Mouse (Mus musculus): ENCODE measurements around the gene Tomt.

Gene Tomt

DNA sequence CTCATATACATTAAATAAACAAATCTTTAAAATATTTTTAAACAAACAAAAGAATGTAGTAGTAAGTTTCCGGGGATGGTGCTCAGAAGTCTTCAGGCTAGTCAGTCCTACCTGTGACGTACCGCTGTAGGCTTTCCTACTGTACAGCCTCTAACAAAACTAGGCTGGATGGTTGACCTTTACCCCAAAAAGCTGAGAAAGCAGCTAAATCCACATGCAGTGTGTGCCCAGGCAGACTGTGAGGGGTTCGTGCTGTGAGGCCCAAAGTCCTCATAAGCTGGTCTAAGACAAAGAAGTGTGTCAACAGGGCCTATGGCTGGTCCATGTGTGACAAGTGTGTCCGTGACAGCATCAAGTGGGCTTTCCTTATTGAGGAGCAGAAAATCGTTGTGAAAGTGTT, 53.3 kb downstream of the Tomt start:
- no peak for DNase-seq

DNA sequence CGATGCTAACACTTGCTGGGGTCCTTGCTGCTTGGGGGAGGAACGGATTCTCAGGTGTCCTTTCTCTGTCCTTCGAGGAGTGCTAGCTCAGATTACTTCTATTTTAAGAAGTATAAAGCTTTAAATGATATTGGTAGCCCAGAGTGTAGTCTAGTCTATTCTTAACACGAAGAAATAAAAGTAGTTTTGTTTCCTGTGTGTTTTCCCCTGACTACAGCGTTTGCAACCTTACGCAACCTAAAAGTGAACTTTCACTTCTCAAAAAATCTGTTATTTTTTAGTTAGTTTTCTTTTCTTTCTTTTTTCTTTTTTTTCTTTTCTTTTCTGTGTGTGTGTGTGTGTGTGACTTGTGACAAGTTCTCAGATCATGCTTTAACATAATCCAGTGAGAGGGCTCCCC, 54.5 kb downstream of the Tomt start:
- no peak for DNase-seq
